Mouse (Mus musculus): ENCODE measurements around the gene Rnf115.

DNA sequence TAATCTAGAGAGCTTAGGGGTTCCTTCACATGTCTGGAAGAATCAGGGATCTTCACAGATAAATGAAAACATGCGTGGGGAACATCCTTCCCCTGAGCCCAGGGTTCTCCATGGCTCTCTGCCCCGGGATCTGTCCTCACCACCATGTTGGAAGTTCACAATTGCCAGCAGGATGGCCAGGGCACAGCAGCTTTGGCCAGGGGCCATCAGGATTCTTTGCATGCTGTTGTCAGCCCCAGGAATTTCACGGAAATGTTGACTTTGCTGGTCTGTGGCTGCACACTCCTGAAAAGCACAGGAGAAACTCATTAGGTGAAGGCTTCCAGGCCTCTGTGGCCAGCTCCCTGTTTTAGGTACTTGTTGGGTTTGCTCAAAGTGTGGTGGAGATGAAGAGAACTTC, 81.2 kb downstream of the Rnf115 start:
- TF ChIP-seq CTCF (IDR thresholded peaks at IDR 0.05; ENCODE audit: low read depth) (no peak), EP300 (optimal IDR thresholded peaks at IDR 0.05) (no peak)

Data from stomach, postnatal 0 days (tissue).